Mouse (Mus musculus): ENCODE measurements around the gene Gm10153. TPM values are rescaled to one million over a fixed set of nuclear protein-coding genes. Genes with fewer than 3 reads are reported as not detected.
"Not testable (repeated sequence)": the region's sequence is repeated elsewhere in the genome, so short reads cannot be mapped to it uniquely, and the experiment has no call there.

Gene Gm10153
- polyA plus RNA-seq (2016; fragmentation: Nextera tagmentation; extraction: Ambion mirVana) = not detected in 2 replicates

- WGBS = 41% methylated on average over 2 of the region's 2 CpGs
- Histone ChIP-seq H3K4me3 (no peak within 1 kb of the TSS), H3K36me3 (no peaks in the 10 kb centered on the region), H3K27me3 (ENCODE audit: low read depth, poor library complexity, severe bottlenecking) (no peaks in the 10 kb centered on the region), H3K27ac (no peak within 1 kb of the TSS), H3K9me3 (replicated peaks) (no peaks in the 10 kb centered on the region), H3K4me1 (no peaks in the 10 kb centered on the region)
- no peak for DNase-seq (ENCODE audit: low spot score)
Observed at GRCm38 (mm10) chr7:142190289-142190688, at the start of gene Gm10153. Gene Gm10153 (minus strand): TSS chr7:142190389.

DNA sequence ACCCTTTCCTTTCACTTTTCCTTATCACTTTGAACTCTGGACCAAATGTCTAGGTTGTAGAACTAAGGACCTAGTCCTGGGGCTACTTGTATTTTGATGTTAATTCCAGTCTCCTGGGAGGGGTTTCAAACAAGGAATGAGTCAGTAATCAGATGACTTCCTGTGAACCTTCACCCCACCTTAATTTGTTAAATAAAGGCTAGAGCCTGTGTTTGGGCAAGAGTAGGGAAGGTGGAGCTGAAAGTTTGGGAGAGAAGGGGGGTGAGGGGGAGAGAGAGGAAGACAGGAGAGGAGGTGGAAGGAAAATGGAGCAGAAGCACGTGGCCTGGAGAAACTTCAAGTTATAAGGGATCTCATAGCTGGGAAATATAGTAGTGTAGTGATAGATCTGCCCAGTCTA, 41.4 kb upstream of the Gm10153 start:
- H3K4me3 ChIP-seq = no peak overlapping the region
- H3K4me1 ChIP-seq = peaks cover 15% of the 10 kb centered on the region
- DNase-seq (ENCODE audit: low spot score) = no peak
- H3K27me3 ChIP-seq (ENCODE audit: low read depth, poor library complexity, severe bottlenecking) = no peaks in the 10 kb centered on the region
- WGBS = 30% methylated on average over 1 of the region's 1 CpGs
- no peaks in the 10 kb centered on the region for H3K36me3 ChIP-seq
- H3K9me3 ChIP-seq (replicated peaks) = no peaks in the 10 kb centered on the region
- H3K27ac ChIP-seq = no peak overlapping the region

- H3K4me1 ChIP-seq = peaks cover 19% of the 10 kb centered on the region
- H3K9me3 ChIP-seq (replicated peaks); H3K27me3 ChIP-seq (ENCODE audit: low read depth, poor library complexity, severe bottlenecking); H3K4me3 ChIP-seq; H3K36me3 ChIP-seq; DNase-seq (ENCODE audit: low spot score); H3K27ac ChIP-seq: not testable (repeated sequence)
- 66% methylated on average over 3 of the region's 3 CpGs for WGBS
Observed at GRCm38 (mm10) chr7:142229871-142230270, 39.7 kb upstream of the Gm10153 start, which contains the start of gene Krtap5-5. Gene Krtap5-5 (minus strand): TSS chr7:142229971.

- no peaks in the 10 kb centered on the region for H3K9me3 ChIP-seq (replicated peaks)
- H3K27me3 ChIP-seq (ENCODE audit: low read depth, poor library complexity, severe bottlenecking) = no peaks in the 10 kb centered on the region
- WGBS = 44% methylated on average over 2 of the region's 2 CpGs
- H3K4me1 ChIP-seq = peaks cover 13% of the 10 kb centered on the region
- DNase-seq (ENCODE audit: low spot score) = peak; percentile 30
- no peak overlapping the region for H3K4me3 ChIP-seq
- no peaks in the 10 kb centered on the region for H3K36me3 ChIP-seq
- no peak overlapping the region for H3K27ac ChIP-seq
Observed at GRCm38 (mm10) chr7:142224518-142224917, 34.3 kb upstream of the Gm10153 start.

DNA sequence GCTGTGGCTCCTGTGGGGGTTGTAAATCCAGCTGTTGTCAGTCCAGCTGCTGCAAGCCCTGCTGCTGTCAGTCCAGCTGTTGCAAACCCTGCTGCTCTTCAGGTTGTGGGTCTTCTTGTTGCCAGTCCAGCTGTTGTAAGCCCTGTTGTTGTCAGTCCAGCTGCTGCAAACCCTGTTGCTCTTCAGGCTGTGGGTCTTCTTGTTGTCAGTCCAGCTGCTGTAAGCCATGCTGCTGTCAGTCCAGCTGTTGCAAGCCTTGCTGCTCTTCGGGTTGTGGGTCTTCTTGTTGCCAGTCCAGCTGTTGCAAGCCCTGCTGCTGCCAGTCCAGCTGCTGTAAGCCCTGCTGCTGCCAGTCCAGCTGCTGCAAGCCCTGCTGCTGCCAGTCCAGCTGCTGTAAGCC, 21.9 kb upstream of the Gm10153 start:
- not testable (repeated sequence) for H3K9me3 ChIP-seq (replicated peaks); DNase-seq (ENCODE audit: low spot score); H3K36me3 ChIP-seq; H3K4me3 ChIP-seq; H3K27me3 ChIP-seq (ENCODE audit: low read depth, poor library complexity, severe bottlenecking); H3K27ac ChIP-seq; H3K4me1 ChIP-seq
- 79% methylated on average over 1 of the region's 1 CpGs for WGBS

DNA sequence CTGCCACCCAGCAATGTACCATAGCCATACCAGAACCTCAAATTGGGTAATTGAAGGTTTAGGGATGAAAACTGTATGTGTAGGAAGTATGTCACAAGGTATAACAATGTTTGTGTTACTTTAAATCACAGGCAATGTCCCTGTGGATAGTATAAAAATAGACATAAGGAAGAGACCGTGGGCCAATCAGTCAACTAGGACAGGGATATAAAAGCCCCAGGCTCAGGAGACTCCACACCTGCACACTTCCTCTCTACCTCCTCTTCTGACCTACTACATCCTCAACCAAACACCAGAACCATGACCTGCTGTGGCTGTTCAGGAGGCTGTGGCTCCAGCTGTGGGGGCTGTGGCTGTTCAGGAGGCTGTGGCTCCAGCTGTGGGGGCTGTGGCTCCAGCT, 21.4 kb upstream of the Gm10153 start, which contains the start of gene Gm7579:
Gene Gm7579 (plus strand): TSS at position 301 of the 400 bp plus-strand sequence.
- no peak for DNase-seq (ENCODE audit: low spot score)
- 95% methylated on average over 1 of the region's 1 CpGs for WGBS

GRCm38 (mm10) chr7:142206891-142207290, 16.7 kb upstream of the Gm10153 start:
- H3K27ac ChIP-seq; H3K4me3 ChIP-seq; H3K36me3 ChIP-seq; DNase-seq (ENCODE audit: low spot score); H3K4me1 ChIP-seq; H3K9me3 ChIP-seq (replicated peaks); H3K27me3 ChIP-seq (ENCODE audit: low read depth, poor library complexity, severe bottlenecking): not testable (repeated sequence)
- 79% methylated on average over 5 of the region's 5 CpGs for WGBS

More for the DNA sequence above, 21.4 kb upstream of the Gm10153 start, which contains the start of gene Gm7579:
- no peaks in the 10 kb centered on the region for H3K9me3 ChIP-seq (replicated peaks)
- H3K4me3 ChIP-seq = no peak within 1 kb of the TSS
- no peak within 1 kb of the TSS for H3K27ac ChIP-seq
- H3K36me3 ChIP-seq = no peaks in the 10 kb centered on the region
- H3K4me1 ChIP-seq = no peaks in the 10 kb centered on the region
- no peaks in the 10 kb centered on the region for H3K27me3 ChIP-seq (ENCODE audit: low read depth, poor library complexity, severe bottlenecking)

DNA sequence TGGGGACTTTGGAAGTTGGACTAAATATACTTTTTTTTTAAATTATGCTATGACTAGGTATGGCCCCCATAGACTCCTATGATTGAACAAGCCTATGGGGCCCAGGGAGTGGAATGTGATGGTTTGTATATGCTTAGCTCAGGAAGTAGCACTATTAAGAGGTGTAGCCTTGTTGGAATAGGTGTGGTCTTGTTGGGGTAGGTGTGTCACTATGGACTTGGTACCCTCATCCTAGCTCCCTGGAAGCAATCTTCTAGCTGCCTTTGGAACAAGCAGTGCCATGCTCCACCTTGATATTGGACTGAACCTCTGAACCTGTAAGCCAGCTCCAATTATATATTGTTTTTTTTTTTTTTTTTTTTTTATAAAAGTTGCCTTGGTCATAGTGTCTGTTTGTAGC, 15.3 kb upstream of the Gm10153 start:
- no peak for DNase-seq (ENCODE audit: low spot score)
- Histone ChIP-seq H3K27ac (no peak overlapping the region), H3K9me3 (replicated peaks) (no peaks in the 10 kb centered on the region), H3K36me3 (no peaks in the 10 kb centered on the region), H3K27me3 (ENCODE audit: low read depth, poor library complexity, severe bottlenecking) (no peaks in the 10 kb centered on the region), H3K4me3 (no peak overlapping the region), H3K4me1 (no peaks in the 10 kb centered on the region)

DNA sequence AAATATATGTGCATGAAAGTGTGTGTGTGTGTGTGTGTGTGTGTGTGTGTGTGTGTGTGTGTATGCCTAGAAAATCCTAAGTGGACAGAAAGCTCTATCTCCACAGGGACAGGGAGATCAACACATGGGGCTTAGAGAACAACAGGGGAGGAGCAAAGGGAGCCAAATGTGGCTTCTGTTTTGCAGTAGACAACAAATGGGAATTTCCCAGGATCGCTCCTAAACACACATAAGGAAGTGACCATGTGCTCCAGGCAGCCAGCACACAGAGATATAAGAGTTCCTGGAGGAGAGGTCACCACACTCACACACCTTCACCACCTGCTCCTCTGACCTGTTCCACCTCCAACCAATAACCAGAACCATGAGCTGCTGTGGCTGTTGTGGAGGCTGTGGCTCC, 10.9 kb upstream of the Gm10153 start, which contains the start of gene Krtap5-3:
Gene Krtap5-3 (plus strand): TSS at position 301 of the 400 bp plus-strand sequence.
- WGBS = 63% methylated on average over 1 of the region's 1 CpGs
- H3K9me3 ChIP-seq (replicated peaks) = no peaks in the 10 kb centered on the region
- DNase-seq (ENCODE audit: low spot score) = no peak

DNA sequence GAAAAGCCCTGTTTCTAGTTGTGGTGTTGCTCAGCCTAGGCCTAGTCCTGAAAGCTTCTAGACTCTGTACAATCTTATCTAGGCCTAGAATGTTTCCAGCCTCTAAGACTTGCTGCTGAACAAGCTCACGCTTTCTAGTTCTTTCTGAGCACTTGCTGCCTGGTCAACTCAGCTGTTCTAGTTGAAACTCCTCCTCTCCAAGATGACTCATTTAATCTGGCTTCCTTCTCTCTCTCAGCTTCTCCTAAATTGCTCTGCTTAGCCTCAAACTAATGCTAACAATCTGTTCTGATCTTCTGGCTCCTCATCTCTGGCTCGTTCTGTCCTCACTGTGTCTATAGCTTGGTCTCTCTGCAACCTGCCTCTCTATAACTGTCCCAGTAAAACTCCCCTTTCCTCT, 8.6 kb upstream of the Gm10153 start:
- WGBS = 75% methylated on average over 2 of the region's 2 CpGs
- Histone ChIP-seq H3K27me3 (ENCODE audit: low read depth, poor library complexity, severe bottlenecking) (no peaks in the 10 kb centered on the region), H3K4me1 (no peaks in the 10 kb centered on the region), H3K4me3 (no peak overlapping the region), H3K36me3 (no peaks in the 10 kb centered on the region), H3K27ac (no peak overlapping the region), H3K9me3 (replicated peaks) (no peaks in the 10 kb centered on the region)
- DNase-seq (ENCODE audit: low spot score) = no peak

More for the DNA sequence above, 10.9 kb upstream of the Gm10153 start, which contains the start of gene Krtap5-3:
- no peak within 1 kb of the TSS for H3K27ac ChIP-seq
- no peaks in the 10 kb centered on the region for H3K27me3 ChIP-seq (ENCODE audit: low read depth, poor library complexity, severe bottlenecking)
- H3K4me1 ChIP-seq = no peaks in the 10 kb centered on the region
- H3K4me3 ChIP-seq = no peak within 1 kb of the TSS
- no peaks in the 10 kb centered on the region for H3K36me3 ChIP-seq

DNA sequence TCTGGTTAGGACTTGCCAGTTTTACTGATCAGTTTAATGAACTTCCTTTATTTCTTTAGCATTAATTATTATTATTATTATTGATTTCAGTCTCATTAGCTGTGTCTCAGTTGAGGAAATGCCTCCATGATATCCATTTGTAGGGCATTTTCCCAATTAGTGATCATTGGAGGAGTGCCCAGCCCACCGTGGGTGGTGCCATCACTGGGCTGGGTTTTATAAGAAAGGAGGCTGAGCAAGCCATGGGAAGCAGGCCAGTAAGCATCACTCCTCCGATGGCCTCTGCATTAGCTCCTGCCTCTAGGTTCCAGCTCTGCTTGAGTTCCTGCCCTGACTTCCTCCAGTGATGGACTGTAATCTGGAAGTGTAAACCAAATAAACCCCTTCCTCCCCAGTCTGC, 2.0 kb downstream of the Gm10153 start:
- Histone ChIP-seq H3K4me1 (no peaks in the 10 kb centered on the region), H3K27me3 (ENCODE audit: low read depth, poor library complexity, severe bottlenecking) (no peaks in the 10 kb centered on the region), H3K36me3 (no peaks in the 10 kb centered on the region), H3K4me3 (no peak overlapping the region), H3K27ac (no peak overlapping the region), H3K9me3 (replicated peaks) (no peaks in the 10 kb centered on the region)
- 76% methylated on average over 2 of the region's 2 CpGs for WGBS
- no peak for DNase-seq (ENCODE audit: low spot score)

- WGBS = 50% methylated on average over 1 of the region's 1 CpGs
Observed at GRCm38 (mm10) chr7:142181021-142181420, 9.2 kb downstream of the Gm10153 start.

GRCm38 (mm10) chr7:142178685-142179084, 11.5 kb downstream of the Gm10153 start:
- no peak for DNase-seq (ENCODE audit: low spot score)
- WGBS = 89% methylated on average over 1 of the region's 1 CpGs

More at GRCm38 (mm10) chr7:142181021-142181420, 9.2 kb downstream of the Gm10153 start:
- Histone ChIP-seq H3K9me3 (replicated peaks) (no peaks in the 10 kb centered on the region), H3K4me1 (no peaks in the 10 kb centered on the region), H3K36me3 (no peaks in the 10 kb centered on the region), H3K27me3 (ENCODE audit: low read depth, poor library complexity, severe bottlenecking) (no peaks in the 10 kb centered on the region), H3K4me3 (no peak overlapping the region), H3K27ac (no peak overlapping the region)
- no peak for DNase-seq (ENCODE audit: low spot score)

GRCm38 (mm10) chr7:142175905-142176304, 14.3 kb downstream of the Gm10153 start, which contains the start of gene Krtap5-2:
Gene Krtap5-2 (minus strand): TSS chr7:142176005.
- H3K36me3 ChIP-seq; H3K27me3 ChIP-seq (ENCODE audit: low read depth, poor library complexity, severe bottlenecking); H3K4me1 ChIP-seq; H3K4me3 ChIP-seq; H3K27ac ChIP-seq; H3K9me3 ChIP-seq (replicated peaks); DNase-seq (ENCODE audit: low spot score): not testable (repeated sequence)

More at GRCm38 (mm10) chr7:142178685-142179084, 11.5 kb downstream of the Gm10153 start:
- Histone ChIP-seq H3K4me3 (no peak overlapping the region), H3K27me3 (ENCODE audit: low read depth, poor library complexity, severe bottlenecking) (no peaks in the 10 kb centered on the region), H3K36me3 (no peaks in the 10 kb centered on the region), H3K27ac (no peak overlapping the region), H3K9me3 (replicated peaks) (no peaks in the 10 kb centered on the region), H3K4me1 (no peaks in the 10 kb centered on the region)
